Mouse (Mus musculus): ENCODE results near the gene Traf4.
"Not testable (repeated sequence)": the region's sequence is repeated elsewhere in the genome, so short reads cannot be mapped to it uniquely, and the experiment has no call there.

The Traf4 gene

GRCm38 (mm10) chr11:78143520-78143919 is 21.9 kb downstream of the Traf4 start:
- DNase-seq (ENCODE audit: low spot score in 2 of 2) = no peak

- DNase-seq (ENCODE audit: low spot score in 2 of 2) = no peak
These were observed 24.7 kb downstream of the Traf4 start for GRCm38 (mm10) chr11:78140665-78141064.

GRCm38 (mm10) chr11:78138023-78138422 is 27.4 kb downstream of the Traf4 start:
- no peak for DNase-seq (ENCODE audit: low spot score in 2 of 2)

- DNase-seq (ENCODE audit: low spot score in 2 of 2) = no peak
These were observed 27.8 kb downstream of the Traf4 start for GRCm38 (mm10) chr11:78137584-78137983.

- DNase-seq (ENCODE audit: low spot score in 2 of 2) = no peak
These were observed 29.3 kb downstream of the Traf4 start for GRCm38 (mm10) chr11:78136132-78136531.

- not testable (repeated sequence) for DNase-seq (ENCODE audit: low spot score in 2 of 2)
These were observed 30.1 kb downstream of the Traf4 start for GRCm38 (mm10) chr11:78135314-78135713.

GRCm38 (mm10) chr11:78134344-78134743 is 31.0 kb downstream of the Traf4 start:
- DNase-seq (ENCODE audit: low spot score in 2 of 2) = no peak

- no peak for DNase-seq (ENCODE audit: low spot score in 2 of 2)
These were observed 31.5 kb downstream of the Traf4 start for GRCm38 (mm10) chr11:78133915-78134314.

- DNase-seq (ENCODE audit: low spot score in 2 of 2) = no peak
These were observed 35.9 kb downstream of the Traf4 start for GRCm38 (mm10) chr11:78129458-78129857.

- no peak for DNase-seq (ENCODE audit: low spot score in 2 of 2)
These were observed 38.6 kb downstream of the Traf4 start for GRCm38 (mm10) chr11:78126739-78127138.

- DNase-seq (ENCODE audit: low spot score in 2 of 2) = no peak
These were observed 39.7 kb downstream of the Traf4 start for GRCm38 (mm10) chr11:78125691-78126090.

GRCm38 (mm10) chr11:78123782-78124181 is 41.6 kb downstream of the Traf4 start:
- DNase-seq (ENCODE audit: low spot score in 2 of 2) = no peak

GRCm38 (mm10) chr11:78122815-78123214 is 42.6 kb downstream of the Traf4 start:
- DNase-seq (ENCODE audit: low spot score in 2 of 2) = no peak

- no peak for DNase-seq (ENCODE audit: low spot score in 2 of 2)
These were observed 44.2 kb downstream of the Traf4 start for GRCm38 (mm10) chr11:78121176-78121575.

- DNase-seq (ENCODE audit: low spot score in 2 of 2) = no peak
These were observed 45.5 kb downstream of the Traf4 start for GRCm38 (mm10) chr11:78119898-78120297.

GRCm38 (mm10) chr11:78118467-78118866 is 46.9 kb downstream of the Traf4 start:
- no peak for DNase-seq (ENCODE audit: low spot score in 2 of 2)

- DNase-seq (ENCODE audit: low spot score in 2 of 2) = no peak
These were observed 49.3 kb downstream of the Traf4 start for GRCm38 (mm10) chr11:78116146-78116410.

- DNase-seq (ENCODE audit: low spot score in 2 of 2) = peak; percentile 88 to 90
These were observed 49.8 kb downstream of the Traf4 start for GRCm38 (mm10) chr11:78115367-78116145.

- DNase-seq (ENCODE audit: low spot score in 2 of 2) = no peak
These were observed 50.6 kb downstream of the Traf4 start for GRCm38 (mm10) chr11:78114676-78115366.

- DNase-seq (ENCODE audit: low spot score in 2 of 2) = no peak
These were observed 51.8 kb downstream of the Traf4 start for GRCm38 (mm10) chr11:78113616-78114015.
